Mouse (Mus musculus): ENCODE measurements around the gene Gdf1.

Gdf1 gene

GRCm38 (mm10) chr8:70329124-70329834 is at the start of gene Gdf1:
TSS of gene Gdf1 (plus strand) at chr8:70329817.
- in situ Hi-C loops (cut with MboI, MseI): no loop called here

GRCm38 (mm10) chr8:70281001-70281400 is 48.6 kb upstream of the Gdf1 start:
- in situ Hi-C loops (cut with MboI, MseI): no loop called here

- in situ Hi-C loops (cut with MboI, MseI): no loop called here
These were observed 46.9 kb upstream of the Gdf1 start, which contains the start of gene Homer3 for GRCm38 (mm10) chr8:70282603-70283135. TSS of gene Homer3 (plus strand) at chr8:70282827.

- in situ Hi-C loops (cut with MboI, MseI): no loop called here
These were observed 46.2 kb upstream of the Gdf1 start for GRCm38 (mm10) chr8:70283136-70284077.

GRCm38 (mm10) chr8:70284421-70284820 is 45.2 kb upstream of the Gdf1 start:
- in situ Hi-C loops (cut with MboI, MseI): no loop called here

GRCm38 (mm10) chr8:70285304-70285703 is 44.3 kb upstream of the Gdf1 start:
- in situ Hi-C loops (cut with MboI, MseI): no loop called here

GRCm38 (mm10) chr8:70286737-70287136 is 42.9 kb upstream of the Gdf1 start:
- in situ Hi-C loops (cut with MboI, MseI): no loop called here

- in situ Hi-C loops (cut with MboI, MseI): no loop called here
These were observed 35.6 kb upstream of the Gdf1 start for GRCm38 (mm10) chr8:70293988-70294405.

- in situ Hi-C loops (cut with MboI, MseI): no loop called here
These were observed 28.7 kb upstream of the Gdf1 start for GRCm38 (mm10) chr8:70300881-70301280.

- in situ Hi-C loops (cut with MboI, MseI): no loop called here
These were observed 27.2 kb upstream of the Gdf1 start, which contains the start of the genes Ddx49 and Cope for GRCm38 (mm10) chr8:70302358-70302890. TSS of gene Ddx49 (minus strand) at chr8:70302489. TSS of gene Cope (plus strand) at chr8:70302518.

- in situ Hi-C loops (cut with MboI, MseI): no loop called here
These were observed 26.7 kb upstream of the Gdf1 start for GRCm38 (mm10) chr8:70302901-70303300.

GRCm38 (mm10) chr8:70309311-70309710 is 20.3 kb upstream of the Gdf1 start:
- in situ Hi-C loops (cut with MboI, MseI): no loop called here

- in situ Hi-C loops (cut with MboI, MseI): no loop called here
These were observed 16.2 kb upstream of the Gdf1 start for GRCm38 (mm10) chr8:70313399-70313798.

- in situ Hi-C loops (cut with MboI, MseI): no loop called here
These were observed 13.8 kb upstream of the Gdf1 start, which contains the start of gene Cers1 for GRCm38 (mm10) chr8:70315624-70316510. TSS of gene Cers1 (plus strand) at chr8:70315775.

GRCm38 (mm10) chr8:70316511-70317504 is 12.8 kb upstream of the Gdf1 start:
- in situ Hi-C loops (cut with MboI, MseI): no loop called here

- in situ Hi-C loops (cut with MboI, MseI): no loop called here
These were observed 11.7 kb upstream of the Gdf1 start for GRCm38 (mm10) chr8:70317872-70318271.

GRCm38 (mm10) chr8:70323716-70324115 is 5.9 kb upstream of the Gdf1 start:
- in situ Hi-C loops (cut with MboI, MseI): no loop called here

GRCm38 (mm10) chr8:70327512-70327911 is 2.1 kb upstream of the Gdf1 start:
- in situ Hi-C loops (cut with MboI, MseI): no loop called here
